Mouse (Mus musculus): ENCODE results near the gene Slc13a1. TPM values are rescaled to one million over a fixed set of nuclear protein-coding genes. Genes with fewer than 3 reads are reported as not detected.

Slc13a1 gene
- total RNA-seq, 2 experiments from 2014 or later = not detected

DNA sequence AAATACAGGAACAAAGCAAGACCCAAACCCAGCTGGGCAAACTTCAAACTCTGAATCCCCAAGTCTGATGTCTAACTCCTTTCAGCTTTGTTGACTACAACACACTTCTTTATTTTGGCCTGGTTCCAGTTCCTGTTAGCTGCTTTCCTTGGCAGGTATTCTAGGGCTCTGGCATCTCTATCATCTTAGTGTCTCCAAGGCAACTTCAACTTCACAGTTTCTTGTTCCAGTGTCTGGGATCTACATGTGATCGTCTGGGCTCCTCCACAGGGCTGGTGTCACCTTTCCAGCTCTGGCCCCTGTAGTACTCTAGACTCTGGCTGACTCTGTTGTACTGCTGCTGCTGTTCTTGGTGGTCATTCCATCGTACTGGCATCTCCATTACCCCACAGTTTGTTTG is 91.8 kb downstream of the Slc13a1 start:
- DNase-seq = no peak

DNA sequence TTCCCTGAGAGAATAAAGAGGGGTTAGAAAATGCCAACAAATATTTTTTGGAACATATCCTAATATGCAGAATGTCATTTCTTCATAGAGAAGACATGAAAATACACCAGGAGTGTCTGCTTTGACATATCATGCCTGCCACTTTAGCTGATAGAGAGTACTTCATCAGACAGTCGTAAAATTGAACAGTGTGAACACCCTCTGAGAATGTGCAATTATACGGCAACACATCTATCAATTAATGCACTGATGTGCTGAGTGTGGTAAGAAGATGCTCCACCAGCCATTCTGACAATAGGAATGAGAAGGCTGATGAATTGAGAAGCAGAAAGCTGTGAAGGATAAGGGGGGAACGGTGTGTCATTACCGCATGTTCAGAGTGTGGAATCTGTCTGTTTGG is 95.1 kb downstream of the Slc13a1 start:
- no peak for DNase-seq

- DNase-seq = no peak
These were observed 108.1 kb downstream of the Slc13a1 start for GRCm38 (mm10) chr6:24059754-24060153.

DNA sequence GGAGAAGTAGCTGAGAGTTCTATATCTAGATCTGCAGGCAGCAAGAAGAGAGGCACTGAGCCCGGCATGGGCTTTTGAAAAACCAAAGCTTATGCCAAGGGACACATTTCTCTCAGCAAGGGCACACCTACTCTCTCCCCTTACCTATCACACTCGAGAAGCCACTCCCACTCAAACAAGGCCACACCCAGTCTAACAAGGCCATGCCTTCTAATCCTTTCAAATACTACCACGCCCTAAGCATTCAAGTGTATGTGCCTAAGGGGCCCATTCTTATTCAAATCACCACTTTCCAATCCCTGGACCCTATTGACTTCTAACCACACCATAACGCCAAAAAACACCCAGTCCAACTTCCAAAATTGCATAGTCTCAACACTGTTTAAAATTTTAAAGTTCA is 112.8 kb downstream of the Slc13a1 start:
- DNase-seq = no peak

DNA sequence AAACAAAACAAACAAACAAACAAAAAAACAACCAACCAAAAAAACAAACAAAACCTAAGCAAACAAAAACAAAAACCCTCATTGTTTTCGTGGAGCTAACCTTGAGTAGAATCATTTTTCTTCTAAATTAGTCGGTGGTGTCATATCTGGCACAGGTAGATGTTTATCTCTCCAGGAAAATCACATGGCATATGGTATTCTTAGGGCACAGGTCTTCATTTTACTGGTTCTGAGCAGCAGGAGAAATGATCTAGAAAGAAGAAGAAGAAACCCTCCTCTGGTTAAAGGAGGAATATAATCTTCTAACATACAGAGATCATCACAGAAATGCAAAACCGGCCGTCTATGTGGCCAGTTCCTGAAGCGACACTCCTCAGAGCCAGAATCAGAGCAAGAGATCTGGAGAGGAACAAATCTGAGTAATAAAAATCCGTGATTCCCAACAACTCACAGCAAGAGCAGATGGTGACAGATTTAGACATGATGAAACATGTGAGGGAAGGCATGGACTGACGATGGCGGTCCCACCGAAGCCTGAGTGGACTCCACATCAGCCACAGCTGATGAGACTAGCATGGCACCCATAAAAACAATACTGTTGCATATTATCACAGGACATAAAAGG is 113.7 kb downstream of the Slc13a1 start:
- no peak for DNase-seq

GRCm38 (mm10) chr6:24047014-24047770 is 120.7 kb downstream of the Slc13a1 start:
- no peak for DNase-seq

- no peak for DNase-seq
These were observed 124.4 kb downstream of the Slc13a1 start for GRCm38 (mm10) chr6:24043496-24043895.

Small RNA genes within 50 kb of the gene (microRNA-seq; reads per million reads assigned to microRNA genes)
- 0 reads per million in 2 experiments for gene Gm26386 (ENCODE audit: borderline replicate concordance in 2 of 2)

Other genes with a start within 250 kb of the Slc13a1 start
- gene Tas2r118, start 198.0 kb downstream of the Slc13a1 start, total RNA-seq (2021) = not detected

Data from gastrocnemius, postnatal 25 days (tissue).